Mouse (Mus musculus): ENCODE results near the gene Mthfd1. TPM values are rescaled to one million over a fixed set of nuclear protein-coding genes. Genes with fewer than 3 reads are reported as not detected.

Mthfd1 gene
- polyA plus RNA-seq, 1 experiment from 2014 or later, result 127 TPM

GRCm38 (mm10) chr12:76272610-76273524, 17.8 kb downstream of the Mthfd1 start:
- Histone ChIP-seq H3K9me3 (ENCODE audit: low read length) (no peaks in the 10 kb centered on the region), H3K27me3 (ENCODE audit: insufficient read depth, low read length) (no peaks in the 10 kb centered on the region), H3K27ac (ENCODE audit: low read length) (no peak overlapping the region), H3K4me3 (ENCODE audit: low read length) (no peak overlapping the region), H3K4me1 (ENCODE audit: insufficient read depth, low read length) (no peaks in the 10 kb centered on the region), H3K4me2 (replicated peaks; ENCODE audit: low read depth, low read length) (no peak overlapping the region), H3K9ac (replicated peaks; ENCODE audit: low read length) (no peak overlapping the region), H3K36me3 (ENCODE audit: insufficient read depth, low read length) (peaks cover 8% of the 10 kb centered on the region; the same call in 1 of the 2 replicates)
- 83% methylated on average over 10 of the region's 10 CpGs for WGBS
- ATAC-seq (ENCODE audit: low FRiP score, low TSS enrichment), result peak; percentile 81; the same call in 1 of the 2 replicates

- H3K4me1 ChIP-seq (ENCODE audit: insufficient read depth, low read length), result no peaks in the 10 kb centered on the region
- ATAC-seq (ENCODE audit: low FRiP score, low TSS enrichment), result no peak
- no peaks in the 10 kb centered on the region for H3K27me3 ChIP-seq (ENCODE audit: insufficient read depth, low read length)
- H3K4me3 ChIP-seq (ENCODE audit: low read length), result no peak overlapping the region
- no peaks in the 10 kb centered on the region for H3K9me3 ChIP-seq (ENCODE audit: low read length)
- WGBS, result 78% methylated on average over 6 of the region's 6 CpGs
- no peak overlapping the region for H3K27ac ChIP-seq (ENCODE audit: low read length)
- H3K4me2 ChIP-seq (replicated peaks; ENCODE audit: low read depth, low read length), result no peak overlapping the region
- H3K36me3 ChIP-seq (ENCODE audit: insufficient read depth, low read length), result peaks cover 31% of the 10 kb centered on the region
- no peak overlapping the region for H3K9ac ChIP-seq (replicated peaks; ENCODE audit: low read length)
Observed at GRCm38 (mm10) chr12:76278209-76278608, 23.1 kb downstream of the Mthfd1 start.

DNA sequence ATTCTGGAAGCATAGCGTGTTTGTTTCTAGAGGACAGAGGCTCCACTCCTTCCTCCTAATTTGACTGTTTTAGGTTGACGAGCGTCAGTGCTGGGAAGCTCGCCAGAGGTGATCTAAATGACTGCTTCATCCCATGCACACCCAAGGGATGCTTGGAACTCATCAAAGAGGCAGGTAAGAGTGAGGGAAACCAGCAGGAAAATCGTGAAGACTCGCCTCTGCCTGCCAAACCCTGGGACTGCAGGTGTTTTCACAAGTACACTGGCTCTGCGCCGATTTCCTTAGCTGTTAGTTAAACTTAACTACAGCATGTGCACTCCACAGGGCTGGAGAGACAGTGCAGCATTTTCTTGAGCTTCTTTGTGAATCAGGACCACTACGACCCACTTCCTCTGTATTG, 25.5 kb downstream of the Mthfd1 start:
- 77% methylated on average over 9 of the region's 9 CpGs for WGBS
- H3K4me2 ChIP-seq (replicated peaks; ENCODE audit: low read depth, low read length), result no peak overlapping the region
- H3K36me3 ChIP-seq (ENCODE audit: insufficient read depth, low read length), result peaks cover 42% of the 10 kb centered on the region
- H3K27ac ChIP-seq (ENCODE audit: low read length), result no peak overlapping the region
- H3K27me3 ChIP-seq (ENCODE audit: insufficient read depth, low read length), result no peaks in the 10 kb centered on the region
- no peak overlapping the region for H3K9ac ChIP-seq (replicated peaks; ENCODE audit: low read length)
- no peaks in the 10 kb centered on the region for H3K9me3 ChIP-seq (ENCODE audit: low read length)
- H3K4me1 ChIP-seq (ENCODE audit: insufficient read depth, low read length), result no peaks in the 10 kb centered on the region
- H3K4me3 ChIP-seq (ENCODE audit: low read length), result no peak overlapping the region
- no peak for ATAC-seq (ENCODE audit: low FRiP score, low TSS enrichment)

DNA sequence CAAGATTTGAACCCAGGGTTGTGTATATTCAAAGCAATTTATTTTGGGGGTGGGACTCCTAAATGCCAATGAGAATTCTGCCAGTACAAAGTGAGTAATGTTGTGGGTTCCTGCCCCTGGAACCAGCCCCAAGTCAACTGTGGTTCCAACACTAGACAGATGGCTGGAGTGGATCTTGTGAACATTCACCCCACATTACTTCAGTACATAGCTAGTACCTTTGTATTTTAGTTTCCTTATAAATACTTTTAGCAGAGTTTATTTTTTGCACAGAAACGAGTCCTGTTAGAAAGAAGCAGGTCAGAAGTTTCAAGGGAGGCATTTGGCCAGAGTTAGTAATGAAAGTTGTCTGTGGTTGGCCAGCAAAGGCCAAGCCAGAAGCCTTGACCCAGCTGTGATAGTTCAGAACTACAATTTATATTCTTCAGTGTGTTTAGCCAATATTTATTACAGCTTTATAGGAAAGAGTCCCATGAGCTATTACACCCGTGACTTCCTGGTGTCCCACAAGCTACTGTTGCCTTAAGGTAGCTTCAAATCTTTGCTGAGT, 26.1 kb downstream of the Mthfd1 start:
- WGBS, result 74% methylated on average over 2 of the region's 2 CpGs
- Histone ChIP-seq H3K4me2 (replicated peaks; ENCODE audit: low read depth, low read length) (no peak overlapping the region), H3K9me3 (ENCODE audit: low read length) (no peaks in the 10 kb centered on the region), H3K4me3 (ENCODE audit: low read length) (no peak overlapping the region), H3K27ac (ENCODE audit: low read length) (no peak overlapping the region), H3K27me3 (ENCODE audit: insufficient read depth, low read length) (no peaks in the 10 kb centered on the region), H3K4me1 (ENCODE audit: insufficient read depth, low read length) (no peaks in the 10 kb centered on the region), H3K9ac (replicated peaks; ENCODE audit: low read length) (no peak overlapping the region), H3K36me3 (ENCODE audit: insufficient read depth, low read length) (peaks cover 42% of the 10 kb centered on the region)
- ATAC-seq (ENCODE audit: low FRiP score, low TSS enrichment), result no peak

DNA sequence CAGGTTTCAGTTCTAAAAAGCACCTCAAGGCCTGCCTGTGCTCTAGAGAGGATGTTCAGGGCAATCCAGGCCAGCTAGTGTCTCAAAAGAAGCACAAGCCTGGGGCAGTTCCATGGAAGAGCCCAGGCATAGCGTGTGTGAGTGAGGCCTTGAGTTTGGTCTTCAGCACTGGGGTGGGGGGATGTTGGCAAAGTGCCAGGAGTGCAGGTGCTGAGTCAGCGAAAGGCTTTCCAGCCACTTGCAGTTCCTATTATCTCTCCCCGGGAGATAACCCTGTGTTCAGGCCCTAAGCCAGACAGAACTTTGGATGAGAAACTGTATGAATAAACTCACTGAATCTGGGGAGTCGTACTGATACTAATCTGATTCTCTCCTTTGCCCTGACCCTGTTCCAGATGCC, 27.0 kb downstream of the Mthfd1 start:
- H3K9me3 ChIP-seq (ENCODE audit: low read length), result no peaks in the 10 kb centered on the region
- H3K4me1 ChIP-seq (ENCODE audit: insufficient read depth, low read length), result no peaks in the 10 kb centered on the region
- no peak overlapping the region for H3K27ac ChIP-seq (ENCODE audit: low read length)
- H3K27me3 ChIP-seq (ENCODE audit: insufficient read depth, low read length), result no peaks in the 10 kb centered on the region
- H3K4me3 ChIP-seq (ENCODE audit: low read length), result no peak overlapping the region
- ATAC-seq (ENCODE audit: low FRiP score, low TSS enrichment), result no peak
- H3K4me2 ChIP-seq (replicated peaks; ENCODE audit: low read depth, low read length), result no peak overlapping the region
- 48% methylated on average over 4 of the region's 4 CpGs for WGBS
- H3K36me3 ChIP-seq (ENCODE audit: insufficient read depth, low read length), result peaks cover 42% of the 10 kb centered on the region
- H3K9ac ChIP-seq (replicated peaks; ENCODE audit: low read length), result no peak overlapping the region

- Histone ChIP-seq H3K36me3 (ENCODE audit: insufficient read depth, low read length) (peaks cover 42% of the 10 kb centered on the region), H3K4me3 (ENCODE audit: low read length) (no peak overlapping the region), H3K27ac (ENCODE audit: low read length) (no peak overlapping the region), H3K4me1 (ENCODE audit: insufficient read depth, low read length) (no peaks in the 10 kb centered on the region), H3K9me3 (ENCODE audit: low read length) (no peaks in the 10 kb centered on the region), H3K27me3 (ENCODE audit: insufficient read depth, low read length) (no peaks in the 10 kb centered on the region), H3K9ac (replicated peaks; ENCODE audit: low read length) (no peak overlapping the region), H3K4me2 (replicated peaks; ENCODE audit: low read depth, low read length) (no peak overlapping the region)
- 84% methylated on average over 17 of the region's 17 CpGs for WGBS
- no peak for ATAC-seq (ENCODE audit: low FRiP score, low TSS enrichment)
Observed at GRCm38 (mm10) chr12:76282532-76283173, 27.6 kb downstream of the Mthfd1 start.

DNA sequence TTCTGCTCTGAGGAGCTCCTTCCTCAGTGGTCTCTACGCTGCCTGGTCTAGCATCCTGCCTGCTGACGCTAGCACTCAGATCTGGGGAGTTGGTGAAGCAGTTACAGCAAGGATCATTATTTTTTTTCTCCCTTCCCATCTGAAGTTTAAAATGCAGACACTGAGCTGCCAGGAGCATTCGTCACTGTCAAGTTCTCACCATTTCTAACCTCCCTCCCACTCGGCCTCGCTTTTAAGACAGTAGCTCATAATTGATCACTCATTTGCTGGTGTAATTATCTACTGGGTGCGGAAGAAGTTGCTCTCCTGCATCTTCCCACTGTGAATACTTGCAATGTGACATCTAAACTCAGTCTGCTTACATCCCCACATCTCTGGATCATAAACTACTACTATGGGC, 30.3 kb downstream of the Mthfd1 start:
- WGBS, result 47% methylated on average over 6 of the region's 6 CpGs
- Histone ChIP-seq H3K9ac (replicated peaks; ENCODE audit: low read length) (no peak overlapping the region), H3K4me2 (replicated peaks; ENCODE audit: low read depth, low read length) (no peak overlapping the region), H3K9me3 (ENCODE audit: low read length) (no peaks in the 10 kb centered on the region), H3K36me3 (ENCODE audit: insufficient read depth, low read length) (peaks cover 52% of the 10 kb centered on the region), H3K4me3 (ENCODE audit: low read length) (no peak overlapping the region), H3K27me3 (ENCODE audit: insufficient read depth, low read length) (no peaks in the 10 kb centered on the region), H3K27ac (ENCODE audit: low read length) (no peak overlapping the region), H3K4me1 (ENCODE audit: insufficient read depth, low read length) (no peaks in the 10 kb centered on the region)
- no peak for ATAC-seq (ENCODE audit: low FRiP score, low TSS enrichment)

DNA sequence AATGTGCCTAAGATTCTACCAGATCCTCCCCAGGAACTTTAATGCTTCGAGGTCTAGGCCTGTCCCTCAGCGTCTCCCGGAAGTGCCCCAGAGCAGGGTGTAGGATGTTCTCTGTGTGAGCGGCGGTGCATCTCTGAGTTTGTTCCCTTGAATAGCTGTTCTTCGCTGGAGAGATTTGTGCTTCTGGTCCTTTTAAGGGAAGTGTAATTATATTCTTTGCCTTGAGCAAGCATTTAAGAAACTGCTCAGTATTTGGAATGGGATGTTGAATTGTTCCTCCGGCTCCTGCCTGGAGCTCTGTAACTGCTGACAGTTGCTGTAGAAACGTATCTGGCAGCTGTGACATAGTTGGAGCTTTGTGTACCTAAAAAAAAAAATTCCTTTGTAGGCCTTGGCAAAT, 32.9 kb downstream of the Mthfd1 start:
- Histone ChIP-seq H3K4me1 (ENCODE audit: insufficient read depth, low read length) (no peaks in the 10 kb centered on the region), H3K4me3 (ENCODE audit: low read length) (no peak overlapping the region), H3K36me3 (ENCODE audit: insufficient read depth, low read length) (peaks cover 46% of the 10 kb centered on the region)

DNA sequence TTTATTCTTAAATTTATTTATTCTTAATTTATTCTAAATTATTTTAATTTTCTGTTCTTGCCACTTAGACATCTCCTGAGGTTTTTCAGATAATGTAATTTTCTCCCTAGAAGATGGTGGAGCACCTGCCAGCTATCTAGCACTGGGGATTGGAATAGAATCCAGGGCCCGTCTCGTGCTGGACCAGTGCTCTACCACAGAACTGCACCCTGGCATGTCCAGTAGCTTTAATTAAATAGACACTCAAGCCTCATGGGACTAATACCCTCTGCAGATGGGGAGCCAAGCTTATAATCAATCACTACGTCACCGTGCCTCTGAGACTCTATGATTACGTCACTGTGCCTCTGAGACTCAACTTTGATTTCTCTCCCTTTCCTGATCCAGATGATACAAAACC, 33.4 kb downstream of the Mthfd1 start:
- no peaks in the 10 kb centered on the region for H3K9me3 ChIP-seq (ENCODE audit: low read length)
- no peaks in the 10 kb centered on the region for H3K4me1 ChIP-seq (ENCODE audit: insufficient read depth, low read length)
- peaks cover 42% of the 10 kb centered on the region for H3K36me3 ChIP-seq (ENCODE audit: insufficient read depth, low read length)
- no peak overlapping the region for H3K4me2 ChIP-seq (replicated peaks; ENCODE audit: low read depth, low read length)
- no peak for ATAC-seq (ENCODE audit: low FRiP score, low TSS enrichment)
- no peak overlapping the region for H3K4me3 ChIP-seq (ENCODE audit: low read length)
- no peak overlapping the region for H3K27ac ChIP-seq (ENCODE audit: low read length)
- WGBS, result 92% methylated on average over 5 of the region's 5 CpGs
- H3K9ac ChIP-seq (replicated peaks; ENCODE audit: low read length), result no peak overlapping the region
- H3K27me3 ChIP-seq (ENCODE audit: insufficient read depth, low read length), result no peaks in the 10 kb centered on the region

More for the DNA sequence above, 32.9 kb downstream of the Mthfd1 start:
- Histone ChIP-seq H3K27ac (ENCODE audit: low read length) (no peak overlapping the region), H3K27me3 (ENCODE audit: insufficient read depth, low read length) (no peaks in the 10 kb centered on the region), H3K9me3 (ENCODE audit: low read length) (no peaks in the 10 kb centered on the region), H3K9ac (replicated peaks; ENCODE audit: low read length) (no peak overlapping the region), H3K4me2 (replicated peaks; ENCODE audit: low read depth, low read length) (no peak overlapping the region)
- ATAC-seq (ENCODE audit: low FRiP score, low TSS enrichment), result no peak
- 80% methylated on average over 8 of the region's 8 CpGs for WGBS

DNA sequence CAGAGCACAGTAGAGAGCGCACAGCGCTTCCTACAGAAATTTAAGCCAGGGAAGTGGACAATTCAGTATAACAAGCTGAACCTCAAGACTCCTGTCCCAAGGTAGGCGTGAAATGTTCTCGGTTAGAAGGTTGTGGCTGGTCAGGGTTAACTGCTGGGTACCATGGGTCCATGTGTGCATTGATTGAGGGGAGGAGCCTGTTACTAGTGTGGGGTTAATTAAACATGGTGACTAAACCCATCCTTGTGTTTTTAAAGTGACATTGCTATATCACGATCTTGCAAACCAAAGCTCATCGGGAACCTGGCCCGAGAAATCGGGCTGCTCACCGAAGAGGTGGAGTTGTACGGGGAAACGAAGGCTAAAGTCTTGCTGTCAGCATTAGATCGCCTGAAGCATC, 34.3 kb downstream of the Mthfd1 start:
- no peak overlapping the region for H3K4me2 ChIP-seq (replicated peaks; ENCODE audit: low read depth, low read length)
- WGBS, result 97% methylated on average over 12 of the region's 12 CpGs
- no peaks in the 10 kb centered on the region for H3K27me3 ChIP-seq (ENCODE audit: insufficient read depth, low read length)
- H3K27ac ChIP-seq (ENCODE audit: low read length), result no peak overlapping the region
- no peaks in the 10 kb centered on the region for H3K9me3 ChIP-seq (ENCODE audit: low read length)
- no peak overlapping the region for H3K4me3 ChIP-seq (ENCODE audit: low read length)
- no peak for ATAC-seq (ENCODE audit: low FRiP score, low TSS enrichment)
- no peaks in the 10 kb centered on the region for H3K4me1 ChIP-seq (ENCODE audit: insufficient read depth, low read length)
- peaks cover 44% of the 10 kb centered on the region for H3K36me3 ChIP-seq (ENCODE audit: insufficient read depth, low read length)
- H3K9ac ChIP-seq (replicated peaks; ENCODE audit: low read length), result no peak overlapping the region
